Mouse (Mus musculus): ENCODE measurements around the gene Filip1l.

Filip1l gene

DNA sequence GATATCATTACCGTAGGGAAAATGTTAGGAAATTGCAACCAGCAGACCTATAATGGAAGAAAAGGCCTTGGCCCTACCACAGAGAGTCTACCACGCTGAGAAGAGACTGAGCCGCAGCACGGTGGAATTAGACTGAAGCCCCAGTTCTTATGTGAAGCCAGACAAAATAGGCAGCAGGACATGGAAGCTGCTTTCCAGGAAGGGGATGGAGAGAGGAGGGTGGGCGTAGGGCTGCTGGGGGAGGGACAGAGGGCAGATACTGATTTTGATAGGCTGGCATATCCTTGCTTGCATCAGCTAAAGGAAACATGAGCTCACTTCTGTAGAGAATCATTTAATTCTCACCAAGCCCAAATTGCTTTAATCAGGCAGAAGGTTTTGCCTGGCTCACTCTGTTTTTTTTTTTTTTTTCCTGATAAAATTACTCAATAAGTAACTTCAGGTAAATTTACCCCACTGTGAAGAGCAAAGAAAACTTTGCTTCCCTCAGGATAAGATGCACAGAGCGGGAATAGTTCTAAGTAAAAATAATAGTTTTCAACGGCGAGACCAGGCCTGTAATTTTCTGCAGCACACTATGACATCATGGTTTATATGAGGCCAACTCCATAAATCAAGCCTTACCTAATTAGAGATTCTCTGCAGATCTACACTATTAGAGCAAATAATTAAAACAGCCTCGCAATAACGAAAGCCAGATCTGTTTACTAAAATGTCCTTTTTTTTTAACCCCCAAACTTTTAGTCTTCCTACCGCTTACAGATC is 84.8 kb downstream of the Filip1l start:
- no peak for DNase-seq (ENCODE audit: low spot score in 2 of 2)

DNA sequence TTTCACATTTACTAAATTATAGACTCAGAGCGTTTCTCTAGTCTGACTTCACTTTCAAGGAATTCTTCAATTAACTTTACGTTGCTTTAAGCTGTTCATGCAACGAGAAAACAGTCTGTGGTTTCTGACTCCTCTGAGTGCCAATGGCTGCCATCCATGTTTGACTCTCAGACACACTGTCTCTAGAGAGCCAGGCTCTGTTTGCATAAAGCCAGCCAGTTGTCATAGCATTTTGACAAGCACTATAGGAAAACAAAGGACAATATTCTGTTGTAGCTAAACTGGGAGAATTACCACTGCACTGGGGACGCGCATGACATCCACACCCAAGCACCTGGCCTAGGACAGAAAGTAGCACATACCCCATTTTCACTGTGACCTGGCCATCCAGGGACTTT is 85.4 kb downstream of the Filip1l start:
- no peak for DNase-seq (ENCODE audit: low spot score in 2 of 2)

DNA sequence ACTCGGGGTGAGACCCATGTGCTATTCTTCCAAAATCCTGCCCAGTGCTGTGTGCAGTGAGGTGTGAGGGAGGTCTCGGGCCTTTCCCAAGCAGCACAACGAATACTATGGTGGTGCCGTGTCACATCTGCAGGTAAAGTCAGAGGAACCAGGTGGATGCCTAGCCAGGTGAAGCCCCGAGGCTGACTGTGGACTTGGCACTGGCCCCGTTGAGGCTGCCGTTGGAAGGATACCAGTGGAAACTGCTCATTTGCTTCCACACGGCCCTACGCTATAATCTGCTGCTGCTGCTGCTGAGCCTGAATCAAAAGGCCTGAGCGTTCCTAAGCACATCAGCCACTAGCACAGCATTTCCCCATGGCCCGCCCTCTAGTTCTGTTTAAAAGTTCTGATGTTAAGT is 86.3 kb downstream of the Filip1l start:
- DNase-seq (ENCODE audit: low spot score in 2 of 2): no peak

DNA sequence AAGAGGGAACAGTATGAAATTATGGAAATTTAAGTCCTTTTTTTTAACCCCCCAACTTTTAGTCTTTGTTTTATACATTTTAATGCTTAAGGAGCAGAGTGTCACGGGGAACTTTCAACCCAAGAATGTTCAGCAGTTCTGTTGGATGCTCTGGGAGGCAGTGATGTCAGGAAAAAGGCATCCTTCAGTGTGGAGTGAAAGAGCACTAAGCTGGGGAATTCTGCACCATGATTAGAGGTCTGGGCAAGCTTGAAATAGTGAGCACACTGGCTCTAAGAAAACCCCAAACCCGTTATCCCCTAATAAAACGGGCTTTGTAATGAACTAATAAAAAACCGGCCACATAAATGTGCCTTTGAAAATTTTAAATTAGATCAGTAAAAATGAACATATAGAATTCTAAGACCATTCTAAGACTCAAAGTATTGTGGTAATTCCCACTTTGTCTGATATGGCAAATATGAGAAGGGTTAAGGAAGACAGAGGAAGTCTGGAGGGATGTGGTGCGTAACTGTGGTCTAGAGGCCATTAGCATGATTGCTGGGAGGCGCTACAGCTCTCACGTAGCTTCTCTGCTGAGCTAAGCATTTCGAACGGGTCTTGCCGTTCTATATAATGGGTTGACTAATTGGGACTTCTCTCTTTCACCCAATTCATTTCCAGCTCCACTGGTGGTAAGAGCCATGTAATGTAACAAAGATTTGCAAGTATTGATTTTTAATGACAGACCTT is 88.0 kb downstream of the Filip1l start:
- no peak for DNase-seq (ENCODE audit: low spot score in 2 of 2)

DNA sequence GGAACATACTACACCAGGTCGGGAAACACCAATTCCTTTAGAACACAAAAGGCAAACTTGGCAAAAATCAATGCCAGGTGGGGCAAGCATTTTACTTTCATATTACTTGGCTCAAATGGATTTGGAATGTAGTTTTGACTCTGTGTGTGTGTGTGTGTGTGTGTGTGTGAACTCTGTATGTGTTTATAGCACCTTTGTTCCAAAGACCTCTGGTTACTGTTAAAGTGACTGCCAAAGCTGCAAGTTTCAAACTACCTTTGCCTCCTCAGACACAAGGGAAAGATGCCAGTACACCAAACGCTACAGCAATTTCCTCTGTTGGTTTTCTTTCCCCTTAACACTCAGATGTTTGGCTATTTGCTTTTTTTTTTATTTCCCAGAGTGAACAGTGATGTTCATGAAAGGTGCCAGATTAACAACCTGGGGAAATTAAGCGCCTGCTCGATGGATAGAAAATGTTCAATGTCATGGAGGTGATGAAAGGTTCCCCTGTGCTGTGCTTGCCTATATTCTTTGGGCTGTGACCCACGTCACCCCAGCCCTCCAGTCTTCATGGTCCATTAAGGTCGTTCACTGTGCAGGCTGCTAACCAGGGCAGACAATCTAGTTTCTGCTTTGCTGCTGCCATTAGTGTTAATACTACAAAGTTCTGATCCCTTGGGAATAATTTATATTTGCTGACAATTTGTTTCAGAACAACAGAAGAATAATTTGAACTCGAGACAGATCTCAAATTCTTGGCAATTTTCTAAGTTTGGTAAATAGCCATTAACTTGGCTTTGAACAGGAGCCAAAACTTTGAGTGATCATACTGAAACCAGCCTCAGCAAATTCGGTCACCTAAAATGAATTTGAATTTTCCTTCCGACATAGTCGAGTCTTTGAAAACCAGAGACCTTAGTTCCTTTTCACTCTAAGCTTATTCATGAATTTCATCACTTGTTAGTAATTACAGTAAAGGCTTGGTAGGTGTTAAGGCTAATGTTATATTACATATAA is 92.5 kb downstream of the Filip1l start:
- no peak for DNase-seq (ENCODE audit: low spot score in 2 of 2)

DNA sequence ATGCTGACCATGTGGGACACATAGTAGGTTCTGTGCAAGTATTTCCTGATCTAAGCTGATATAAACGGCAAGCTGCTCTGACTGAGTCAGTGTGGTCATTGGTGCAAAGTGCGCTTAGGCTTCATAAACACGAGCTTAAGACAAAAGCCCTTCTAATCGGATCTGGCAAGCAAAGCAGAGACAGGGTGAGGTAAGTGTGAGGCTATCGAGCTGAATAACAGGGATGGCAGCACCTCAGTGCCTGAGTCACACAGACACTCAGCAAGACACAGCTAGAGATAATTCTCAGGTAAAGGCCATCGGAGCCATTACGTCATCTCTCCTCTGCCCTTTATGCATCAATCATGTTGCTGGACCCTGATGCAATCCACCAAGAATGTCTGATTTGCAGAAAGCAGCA is 100.1 kb downstream of the Filip1l start:
- DNase-seq (ENCODE audit: low spot score in 2 of 2): no peak

DNA sequence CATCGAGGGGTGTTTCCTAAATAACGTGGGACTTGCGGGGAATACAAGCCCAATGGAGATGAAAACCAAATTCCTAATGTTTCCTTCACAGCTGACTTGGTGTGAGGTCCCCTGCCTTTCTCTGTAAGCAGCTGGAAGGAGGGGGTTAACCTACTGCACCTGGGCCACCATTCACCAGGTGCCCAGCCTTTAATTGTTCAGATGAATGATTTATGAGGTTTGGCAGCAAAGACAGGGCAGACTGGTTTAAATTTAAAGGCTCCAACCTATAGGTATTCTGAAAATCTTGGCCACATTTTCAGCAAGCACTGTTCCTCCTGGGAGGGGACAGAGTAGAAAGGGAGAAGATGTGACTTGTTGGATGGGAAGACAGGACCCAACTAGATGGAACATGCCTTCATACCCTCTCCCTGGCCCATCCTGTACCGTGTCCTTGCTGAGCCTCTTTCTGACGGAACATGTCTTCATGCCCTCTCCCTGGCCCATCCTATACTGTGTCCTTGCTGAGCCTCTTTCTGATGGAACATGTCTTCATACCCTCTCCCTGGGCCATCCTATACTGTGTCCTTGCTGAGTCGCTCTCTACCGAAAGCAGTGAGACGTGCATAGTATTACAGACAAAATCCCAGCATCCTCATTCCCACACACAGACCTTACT is 101.3 kb downstream of the Filip1l start:
- DNase-seq (ENCODE audit: low spot score in 2 of 2): no peak

DNA sequence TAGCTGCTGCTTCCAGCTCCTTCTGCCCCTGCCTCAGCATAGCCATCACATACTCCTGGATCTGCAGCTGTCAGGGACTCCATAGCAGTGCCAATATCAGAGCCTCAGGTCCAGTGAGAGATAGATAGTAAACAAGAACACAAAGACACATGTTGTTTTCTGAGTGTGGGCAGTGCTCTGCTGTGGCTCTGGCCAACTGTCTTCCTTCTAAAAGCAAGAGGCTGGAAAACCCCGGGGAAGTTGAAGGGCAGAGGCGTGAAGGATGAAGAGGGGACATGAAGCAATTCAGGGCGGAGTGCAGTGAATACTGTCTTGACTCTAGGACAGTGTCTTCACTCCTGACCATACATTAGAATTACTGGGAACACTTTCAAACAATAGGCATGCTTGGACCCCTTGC is 102.7 kb downstream of the Filip1l start:
- DNase-seq (ENCODE audit: low spot score in 2 of 2): no peak

DNA sequence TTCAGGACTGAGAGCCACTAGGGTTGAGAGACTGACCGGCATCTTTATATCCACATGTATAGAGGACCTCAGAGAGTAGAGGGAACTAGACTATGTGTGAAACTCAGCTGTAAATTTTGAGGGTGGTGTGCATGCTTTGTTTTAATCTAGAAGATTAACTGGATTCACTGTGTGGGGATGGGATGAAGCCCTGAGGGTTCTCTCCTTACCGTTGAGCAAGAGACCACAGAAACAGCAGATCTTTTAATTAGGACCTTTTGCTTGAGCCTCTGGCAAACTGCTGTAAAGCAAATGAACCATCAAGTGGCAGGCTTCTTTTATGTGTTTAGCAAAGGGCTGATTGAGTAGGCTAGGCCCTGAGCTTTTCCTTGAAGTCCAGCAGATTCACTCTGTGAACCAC is 103.1 kb downstream of the Filip1l start:
- DNase-seq (ENCODE audit: low spot score in 2 of 2): no peak

DNA sequence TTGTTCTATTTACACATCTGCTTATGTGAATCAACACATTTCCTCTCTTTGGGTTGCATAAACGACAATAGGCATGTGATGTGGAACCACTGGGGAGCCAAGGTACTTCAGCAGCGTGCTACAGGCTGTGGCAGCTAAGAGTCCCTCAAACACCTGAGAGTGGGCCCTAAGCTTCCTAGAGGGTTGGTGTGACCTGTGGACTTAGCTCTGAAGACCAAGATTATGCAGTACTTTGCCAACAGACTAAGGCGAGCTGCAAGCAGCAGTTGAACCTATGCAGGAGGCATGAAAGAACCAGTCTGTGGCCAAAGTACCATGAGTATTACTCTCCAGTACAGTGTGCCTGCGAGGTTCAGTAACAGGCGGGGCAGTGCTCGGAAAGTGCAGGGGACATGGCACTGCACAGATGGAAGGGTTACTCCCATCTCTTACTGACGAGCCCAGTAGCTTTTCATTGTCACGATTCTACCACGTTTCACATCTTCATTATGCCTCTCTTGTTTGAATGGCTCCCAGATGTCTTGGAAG is 112.6 kb downstream of the Filip1l start:
- DNase-seq (ENCODE audit: low spot score in 2 of 2): no peak

DNA sequence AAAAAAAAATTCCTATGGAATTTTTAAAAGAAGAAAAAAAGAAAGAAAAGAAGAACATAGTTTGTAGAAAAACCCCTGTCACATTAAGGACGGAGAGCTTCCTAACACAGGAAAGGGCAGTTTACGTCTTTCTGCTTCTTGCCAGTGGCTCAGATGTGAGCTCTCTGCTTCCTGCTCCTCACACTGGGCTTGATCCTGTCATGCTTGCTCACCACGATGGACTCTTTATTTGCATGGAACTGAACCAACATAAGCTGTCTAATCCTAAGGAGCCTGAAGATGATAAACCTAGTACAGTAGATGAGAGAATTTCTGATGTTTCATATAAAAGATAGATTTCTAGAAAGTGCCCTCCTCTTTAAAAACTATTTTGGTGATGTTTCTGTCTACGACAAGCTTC is 116.4 kb downstream of the Filip1l start:
- no peak for DNase-seq (ENCODE audit: low spot score in 2 of 2)

DNA sequence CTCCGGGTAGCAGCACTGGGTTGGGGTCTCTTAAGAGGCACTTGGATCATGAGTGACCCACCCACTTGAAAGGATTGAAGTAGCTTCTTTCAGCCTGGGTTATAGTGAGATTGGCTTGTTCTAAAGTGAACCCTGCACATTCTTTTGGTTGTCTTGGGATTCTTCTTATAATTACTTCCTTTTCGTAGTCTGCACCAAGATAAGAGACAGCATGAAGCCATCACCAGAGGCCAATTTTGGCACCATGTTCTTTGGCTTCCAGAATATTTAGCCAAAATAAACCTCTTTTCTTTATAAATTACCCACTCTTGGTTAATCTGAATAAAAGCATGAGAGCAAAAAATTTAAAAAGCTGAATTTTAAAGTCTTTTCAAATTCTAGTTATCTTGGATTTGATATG is 117.0 kb downstream of the Filip1l start:
- DNase-seq (ENCODE audit: low spot score in 2 of 2): no peak

DNA sequence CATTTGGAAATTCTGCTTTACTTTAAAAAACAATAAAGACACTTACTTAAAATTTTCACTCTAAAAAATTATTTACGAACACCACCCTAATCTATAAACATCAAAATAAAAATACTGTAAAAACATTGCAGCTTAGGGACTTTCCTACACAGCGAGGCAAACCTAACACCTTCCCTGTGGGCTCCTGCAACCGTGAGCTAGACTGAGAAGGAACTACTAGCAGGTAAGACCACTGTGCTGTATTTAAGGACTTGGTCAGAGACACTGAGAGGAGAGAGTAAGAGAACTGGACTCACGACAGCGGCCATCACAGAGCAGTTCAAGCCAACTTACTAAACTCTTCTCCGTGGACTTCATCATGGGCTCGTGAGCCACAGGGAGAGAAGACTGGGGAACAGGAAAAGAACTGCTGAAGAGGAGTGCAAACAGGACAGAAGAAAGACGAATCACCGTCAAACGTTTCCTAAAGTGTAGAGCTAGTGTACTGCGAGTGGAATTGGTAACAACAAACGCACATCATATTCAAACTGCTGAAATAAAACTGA is 117.5 kb downstream of the Filip1l start:
- no peak for DNase-seq (ENCODE audit: low spot score in 2 of 2)

DNA sequence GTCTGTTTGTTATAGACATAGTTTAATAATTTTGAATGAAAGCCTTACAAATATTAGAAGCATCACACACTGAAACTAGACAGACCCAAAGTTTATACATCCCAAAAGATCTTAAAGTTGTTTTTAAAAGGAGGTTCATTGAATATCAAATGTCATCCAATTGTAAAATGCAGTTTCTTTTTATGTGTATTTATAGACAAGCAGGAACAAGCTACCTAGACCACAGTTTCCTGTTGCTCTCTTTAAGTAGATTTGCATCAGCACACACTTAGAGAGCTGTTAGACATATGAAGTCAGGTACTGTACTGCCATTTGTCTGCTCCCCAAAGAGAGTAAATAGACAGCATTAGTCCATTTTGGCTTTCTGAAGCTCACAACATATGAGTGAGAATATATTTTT is 118.2 kb downstream of the Filip1l start:
- no peak for DNase-seq (ENCODE audit: low spot score in 2 of 2)

DNA sequence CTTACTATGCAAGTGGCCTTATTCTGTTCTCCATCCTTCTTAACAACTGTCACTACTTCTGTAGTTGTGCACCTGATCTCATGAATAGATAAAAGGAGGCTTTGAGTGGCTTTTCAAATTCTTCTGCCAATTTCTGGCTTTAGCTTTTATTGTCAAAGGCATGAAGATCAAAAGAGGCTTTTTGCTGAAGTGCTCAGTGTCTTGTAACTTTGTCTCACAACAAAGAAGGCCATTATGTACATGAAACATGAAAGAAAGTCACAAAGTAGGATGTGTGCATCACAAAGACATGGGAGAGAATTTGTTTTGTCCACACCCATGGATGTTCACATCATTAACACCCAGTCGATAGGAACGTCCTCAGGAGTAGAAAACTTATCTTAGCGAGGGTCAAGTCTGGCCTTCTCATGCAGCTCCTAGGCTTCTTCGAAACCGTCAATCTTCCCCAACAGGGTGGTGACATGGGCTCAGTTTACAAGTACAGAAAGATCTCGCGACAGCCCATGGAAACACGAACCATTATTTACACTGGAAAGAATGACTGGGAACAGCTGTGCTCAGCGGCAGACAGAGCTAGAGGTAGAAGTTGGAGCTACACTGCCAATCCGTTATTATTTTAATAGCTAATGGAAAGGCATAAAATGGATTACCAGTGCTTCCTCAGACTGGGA is 120.7 kb downstream of the Filip1l start:
- no peak for DNase-seq (ENCODE audit: low spot score in 2 of 2)

DNA sequence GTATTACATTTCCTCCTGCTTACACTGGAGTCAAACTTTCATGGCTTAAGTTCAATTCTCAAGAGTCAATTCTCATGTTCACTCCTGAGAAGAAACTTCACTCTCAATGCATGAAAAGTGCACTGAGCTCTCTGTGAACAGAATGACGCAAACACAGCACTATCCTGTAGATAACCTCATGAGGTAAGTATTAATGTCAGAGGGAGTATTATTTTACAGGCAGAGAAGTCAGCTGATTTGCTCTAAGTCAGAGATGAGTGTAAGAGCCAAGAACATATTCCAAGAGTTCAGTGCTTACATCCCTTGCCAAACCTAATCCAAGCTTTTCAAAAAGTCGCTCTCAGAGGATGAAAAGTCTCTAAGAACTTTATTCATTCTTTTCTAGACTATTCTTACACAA is 125.6 kb downstream of the Filip1l start:
- no peak for DNase-seq (ENCODE audit: low spot score in 2 of 2)

DNA sequence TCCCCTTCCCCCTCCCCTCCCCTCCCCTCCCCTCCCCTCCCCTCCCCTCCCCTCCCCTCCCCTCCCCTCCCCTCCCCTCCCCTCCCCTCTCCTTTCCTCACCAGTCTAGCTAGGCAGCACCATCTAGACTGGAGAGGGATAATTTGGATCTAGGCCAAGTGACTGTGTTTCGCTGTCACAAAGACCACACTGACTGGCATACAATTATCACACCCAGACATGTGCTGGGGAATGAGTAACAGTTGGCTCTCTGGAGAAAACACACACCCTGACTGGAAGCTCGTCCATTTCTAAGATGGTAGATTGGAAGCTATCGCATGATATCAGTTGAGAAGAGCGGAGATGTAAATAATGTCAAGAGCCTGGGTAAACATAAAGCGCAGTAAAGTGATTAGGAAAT is 126.9 kb downstream of the Filip1l start:
- no peak for DNase-seq (ENCODE audit: low spot score in 2 of 2)

DNA sequence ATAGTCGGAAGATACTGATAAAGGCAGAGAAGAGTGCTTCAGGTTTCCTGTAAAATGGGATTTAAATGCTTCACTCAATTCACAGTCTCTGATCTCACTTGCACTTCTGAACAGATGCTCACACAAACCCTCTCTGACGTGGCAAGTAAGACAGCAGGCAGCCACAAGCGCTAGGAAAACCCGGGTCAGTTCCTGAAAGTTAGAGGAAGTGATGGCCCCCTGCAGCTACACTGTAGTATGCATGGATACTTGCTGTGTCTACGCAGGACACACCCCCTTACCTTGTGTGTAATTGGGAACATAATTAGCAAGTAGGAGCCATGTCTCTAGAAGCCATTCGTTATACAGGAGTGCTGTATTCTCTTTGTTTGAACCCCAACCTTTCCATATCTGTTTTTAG is 129.4 kb downstream of the Filip1l start:
- no peak for DNase-seq (ENCODE audit: low spot score in 2 of 2)

DNA sequence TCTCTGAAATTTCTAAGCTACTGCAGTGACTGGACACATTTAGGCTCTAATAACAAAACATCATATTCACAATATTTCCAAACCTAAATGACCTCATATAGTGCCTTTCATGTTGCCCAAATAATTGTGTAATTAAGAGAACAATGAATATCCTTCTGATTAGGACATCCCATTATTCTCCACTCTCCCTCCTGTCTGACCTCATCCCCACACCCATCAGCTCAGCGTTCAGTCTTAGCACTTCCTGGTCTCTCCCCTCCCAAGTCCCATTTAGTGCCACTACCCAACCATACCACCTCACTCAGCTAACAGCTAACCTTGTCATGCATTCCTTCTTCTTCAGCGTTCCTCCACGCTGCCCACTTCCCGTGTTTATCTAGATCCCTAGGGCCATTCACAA is 130.0 kb downstream of the Filip1l start:
- DNase-seq (ENCODE audit: low spot score in 2 of 2): no peak

DNA sequence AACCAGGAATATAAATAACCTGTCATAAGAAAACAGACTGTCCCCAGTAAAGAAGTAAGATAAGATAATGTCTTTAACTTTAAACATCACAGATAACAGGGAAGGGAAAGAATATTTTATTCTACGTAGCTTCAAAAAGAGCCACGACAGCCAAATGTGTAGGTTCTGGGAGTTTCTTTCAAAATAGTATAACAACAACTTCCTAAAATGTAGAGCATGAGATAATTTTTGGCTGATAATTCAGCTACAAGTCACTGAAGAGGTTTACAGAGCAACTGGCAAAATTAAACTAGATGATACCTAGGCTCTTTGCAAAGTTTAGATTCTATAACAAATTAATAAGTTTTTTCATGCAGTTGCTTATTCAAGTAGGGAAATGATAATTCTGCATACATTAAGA is 130.6 kb downstream of the Filip1l start:
- no peak for DNase-seq (ENCODE audit: low spot score in 2 of 2)

All from spleen, postnatal 4 days (tissue).